Mouse (Mus musculus) Patski (cell line): ENCODE data around the gene Fndc8. TPM values are rescaled to one million over a fixed set of nuclear protein-coding genes. Genes with fewer than 3 reads are reported as not detected.

Source experiments
- ATAC-seq: fragments of 100-300 bp; one replicate; pipeline ENCODE4 v1.8.0; 2021
- CTCF ChIA-PET: fragments of 350-600 bp; sonication (Branson Sonifier 250); formaldehyde crosslinking; loops from one replicate; lab custom pipeline; 2022; ENCODE audit warnings: inconsistent platforms; lab: Charles Lee
- POLR2A ChIA-PET: fragments of 350-600 bp; sonication (Branson Sonifier 250); formaldehyde crosslinking; loops from one replicate; lab custom pipeline; 2022; ENCODE audit warnings: antibody characterized with exemption, inconsistent platforms; lab: Charles Lee
- DNase-seq: peaks from one replicate; pipeline ENCODE4 v3.0.0-alpha.2; 2011; ENCODE audit warnings: low read depth, low spot score
- H3K27me3 ChIP-seq: fragments of 371-371 bp; one replicate; pipeline ENCODE4 v1.5.1; 2021
- CTCF ChIP-seq: fragments of 100-300 bp; IDR thresholded peaks from one replicate; pipeline ENCODE4 v1.5.1; 2021
- in situ Hi-C: fragments of 300-500 bp; cut with MboI; formaldehyde crosslinking; loops from 3 replicates; pipeline ENCODE4 v1.11.1; 2018; ENCODE audit warnings: low pct_unique_long_range_greater_than_20kb, mixed read lengths
- polyA plus RNA-seq: library from polyadenylated mRNA; unstranded; gene quantifications from one replicate; pipeline ENCODE4 v1.2.3, GENCODE M21; 2021

Gene Fndc8
- polyA plus RNA-seq, 1 experiment from 2014 or later = 0.03 TPM

- TF ChIP-seq CTCF = no peak
- CTCF ChIA-PET = interaction anchor here (1.2 to 6.1 kb wide), 4 partner anchors 10 to 59 kb away, joined by 3 to 36 read pairs (median 9); no protein-coding TSS in a partner anchor
- DNase-seq (no peak), ATAC-seq (no peak)
- H3K27me3 ChIP-seq = no peaks in the 10 kb centered on the region
- POLR2A ChIA-PET = no interaction called here
- in situ Hi-C loops = loop anchor here (25.0 kb wide), 1 partner anchor 830 kb away; the partner anchor contains the start of genes Ccl2, Ccl7 and Gm17268
Measured at GRCm38 (mm10) chr11:82866850-82867564, 24.9 kb upstream of the Fndc8 start.

- ChIA-PET POLR2A (interaction anchor here (1.2 kb wide), 1 partner anchor 20 kb away, joined by 4 read pairs; no protein-coding TSS in a partner anchor), CTCF (interaction anchor here (1.2 to 6.1 kb wide), 4 partner anchors 11 to 121 kb away, joined by 3 to 36 read pairs (median 8); no protein-coding TSS in a partner anchor)
- no peaks in the 10 kb centered on the region for H3K27me3 ChIP-seq
- DNase-seq (no peak), ATAC-seq (no peak)
- in situ Hi-C loops = loop anchor here (25.0 kb wide), 1 partner anchor 831 kb away; the partner anchor contains the start of genes Ccl2, Ccl7 and Gm17268
- TF ChIP-seq CTCF = no peak
Measured at GRCm38 (mm10) chr11:82867956-82868355, 24.0 kb upstream of the Fndc8 start.

- ATAC-seq = no peak
- POLR2A ChIA-PET = interaction anchor here (0.6 to 1.4 kb wide), 2 partner anchors 13 to 656 kb away, joined by 6 to 12 read pairs; no protein-coding TSS in a partner anchor
- no peak for TF ChIP-seq CTCF
- in situ Hi-C loops = loop anchor here (5.0 to 25.0 kb wide), 2 partner anchors 52 to 832 kb away; partner anchors contain the start of genes Ccl2, Ccl7 and Gm17268
- DNase-seq = no peak
- H3K27me3 ChIP-seq = no peaks in the 10 kb centered on the region
- CTCF ChIA-PET = interaction anchor here (0.9 to 6.1 kb wide), 4 partner anchors 18 to 52 kb away, joined by 3 to 36 read pairs (median 7); no protein-coding TSS in a partner anchor
Measured at GRCm38 (mm10) chr11:82869506-82870172, 22.3 kb upstream of the Fndc8 start.

- POLR2A ChIA-PET = interaction anchor here (0.6 to 1.4 kb wide), 4 partner anchors 13 to 655 kb away, joined by 3 to 12 read pairs (median 4); no protein-coding TSS in a partner anchor
- H3K27me3 ChIP-seq = no peaks in the 10 kb centered on the region
- peak; percentile 83 for ATAC-seq
- CTCF ChIA-PET = interaction anchor here (0.9 to 6.1 kb wide), 5 partner anchors 19 to 52 kb away, joined by 3 to 36 read pairs (median 5); no protein-coding TSS in a partner anchor
- DNase-seq = no peak
- in situ Hi-C loops = loop anchor here (5.0 to 25.0 kb wide), 2 partner anchors 53 to 833 kb away; partner anchors contain the start of genes Ccl2, Ccl7 and Gm17268
- no peak for TF ChIP-seq CTCF
Measured at GRCm38 (mm10) chr11:82870173-82871030, 21.5 kb upstream of the Fndc8 start.

- TF ChIP-seq CTCF = peak; percentile 82
- H3K27me3 ChIP-seq = no peaks in the 10 kb centered on the region
- POLR2A ChIA-PET = interaction anchor here (0.7 to 1.2 kb wide), 3 partner anchors 12 to 89 kb away, joined by 3 to 5 read pairs (median 3); no protein-coding TSS in a partner anchor
- ATAC-seq (peak; percentile 79), DNase-seq (no peak)
- CTCF ChIA-PET = interaction anchor here (0.6 to 6.1 kb wide), 7 partner anchors 15 to 66 kb away, joined by 3 to 36 read pairs (median 4); no protein-coding TSS in a partner anchor
- in situ Hi-C loops = loop anchor here (5.0 to 25.0 kb wide), 2 partner anchors 54 to 834 kb away; partner anchors contain the start of genes Ccl2, Ccl7 and Gm17268
Measured at GRCm38 (mm10) chr11:82871031-82871446, 20.9 kb upstream of the Fndc8 start, which contains the start of gene Rffl. TSS of gene Rffl (minus strand) at chr11:82871210.

- H3K27me3 ChIP-seq = no peaks in the 10 kb centered on the region
- POLR2A ChIA-PET = interaction anchor here (0.8 kb wide), 1 partner anchor 48 kb away, joined by 3 read pairs; no protein-coding TSS in a partner anchor
- CTCF ChIA-PET = interaction anchor here (1.1 to 2.4 kb wide), 2 partner anchors 10 to 56 kb away, joined by 5 to 8 read pairs; no protein-coding TSS in a partner anchor
- DNase-seq (no peak), ATAC-seq (no peak)
- in situ Hi-C loops = loop anchor here (5.0 to 25.0 kb wide), 2 partner anchors 58 to 838 kb away; partner anchors contain the start of genes Ccl2, Ccl7 and Gm17268
- no peak for TF ChIP-seq CTCF
Measured at GRCm38 (mm10) chr11:82874924-82875323, 17.0 kb upstream of the Fndc8 start.

- in situ Hi-C loops = no loop called here
- H3K27me3 ChIP-seq = no peaks in the 10 kb centered on the region
- ATAC-seq = no peak
- ChIA-PET POLR2A (interaction anchor here (0.8 kb wide), 1 partner anchor 49 kb away, joined by 3 read pairs; no protein-coding TSS in a partner anchor), CTCF (interaction anchor here (1.1 to 2.4 kb wide), 2 partner anchors 9 to 57 kb away, joined by 5 to 8 read pairs; no protein-coding TSS in a partner anchor)
- TF ChIP-seq CTCF = no peak
- DNase-seq = no peak
Measured at GRCm38 (mm10) chr11:82875631-82876030, 16.3 kb upstream of the Fndc8 start.

GRCm38 (mm10) chr11:82877726-82878344, 14.1 kb upstream of the Fndc8 start:
- DNase-seq (no peak), ATAC-seq (no peak)
- ChIA-PET CTCF (no interaction called here), POLR2A (no interaction called here)
- in situ Hi-C loops = no loop called here
- no peaks in the 10 kb centered on the region for H3K27me3 ChIP-seq
- no peak for TF ChIP-seq CTCF
